Mouse (Mus musculus) liver, embryonic 16.5 days (tissue): Measurements from ENCODE around the gene Tmco4. TPM values are rescaled to one million over a fixed set of nuclear protein-coding genes. Genes with fewer than 3 reads are reported as not detected.
"Not testable (repeated sequence)": the region's sequence is repeated elsewhere in the genome, so short reads cannot be mapped to it uniquely, and the experiment has no call there.

Source experiments
- ATAC-seq: fragments of 200-750 bp; cut with Nextera tagmentation; 2 replicates; pipeline ENCODE4 v1.8.0; 2017; ENCODE audit warnings: low read depth, mild to moderate bottlenecking, moderate number of reproducible peaks, moderate library complexity
- H3K27ac ChIP-seq: fragments of 300-500 bp; sonication (generic); 2 replicates; pipeline ENCODE4 v1.5.1; 2014; ENCODE audit warnings: mild to moderate bottlenecking, low read length
- H3K27me3 ChIP-seq: fragments of 300-500 bp; sonication (generic); 2 replicates; pipeline ENCODE4 v1.6.1; 2014; ENCODE audit warnings: low read depth, low read length, mixed read lengths; ENCODE audit not compliant: control insufficient read depth, insufficient read depth
- H3K36me3 ChIP-seq: fragments of 300-500 bp; sonication (generic); 2 replicates; pipeline ENCODE4 v1.6.1; 2014; ENCODE audit warnings: mild to moderate bottlenecking; ENCODE audit not compliant: control insufficient read depth, insufficient read depth
- H3K4me1 ChIP-seq: fragments of 300-500 bp; sonication (generic); 2 replicates; pipeline ENCODE4 v1.6.1; 2014; ENCODE audit warnings: low read depth, low read length, mixed read lengths; ENCODE audit not compliant: control insufficient read depth
- H3K4me2 ChIP-seq: fragments of 300-500 bp; sonication (generic); 2 replicates; pipeline ENCODE4 v1.6.1; 2014; ENCODE audit warnings: low read depth, low read length, mixed read lengths
- H3K4me3 ChIP-seq: fragments of 300-500 bp; sonication (generic); 2 replicates; pipeline ENCODE4 v1.5.1; 2014; ENCODE audit warnings: low read depth, mild to moderate bottlenecking, low read length
- H3K9ac ChIP-seq: fragments of 300-500 bp; sonication (generic); 2 replicates; pipeline ENCODE4 v1.6.1; 2014; ENCODE audit warnings: low read depth, low read length
- H3K9me3 ChIP-seq: fragments of 300-500 bp; sonication (generic); replicated peaks from 2 replicates; pipeline ENCODE4 v1.6.1; 2016; ENCODE audit warnings: low read length; ENCODE audit not compliant: control insufficient read depth
- WGBS: fragments of 180-500 bp; shearing (Covaris S2); extraction: QIAGEN DNeasy Blood & Tissue Kit; methylation state at CpG from one replicate; pipeline ENCODE4 v1.1.7; 2014; ENCODE audit not compliant: insufficient replicate concordance; 5-methylcytosine and 5-hydroxymethylcytosine counted together
- polyA plus RNA-seq: library from polyadenylated mRNA; unstranded; fragments of >200 nt; fragmentation: Nextera tagmentation; extraction: Ambion mirVana; gene quantifications from 2 replicates; pipeline ENCODE4 v1.2.1, GENCODE M21; 2015

Gene Tmco4
- polyA plus RNA-seq, 1 experiment from 2014 or later = 4.0 TPM

DNA sequence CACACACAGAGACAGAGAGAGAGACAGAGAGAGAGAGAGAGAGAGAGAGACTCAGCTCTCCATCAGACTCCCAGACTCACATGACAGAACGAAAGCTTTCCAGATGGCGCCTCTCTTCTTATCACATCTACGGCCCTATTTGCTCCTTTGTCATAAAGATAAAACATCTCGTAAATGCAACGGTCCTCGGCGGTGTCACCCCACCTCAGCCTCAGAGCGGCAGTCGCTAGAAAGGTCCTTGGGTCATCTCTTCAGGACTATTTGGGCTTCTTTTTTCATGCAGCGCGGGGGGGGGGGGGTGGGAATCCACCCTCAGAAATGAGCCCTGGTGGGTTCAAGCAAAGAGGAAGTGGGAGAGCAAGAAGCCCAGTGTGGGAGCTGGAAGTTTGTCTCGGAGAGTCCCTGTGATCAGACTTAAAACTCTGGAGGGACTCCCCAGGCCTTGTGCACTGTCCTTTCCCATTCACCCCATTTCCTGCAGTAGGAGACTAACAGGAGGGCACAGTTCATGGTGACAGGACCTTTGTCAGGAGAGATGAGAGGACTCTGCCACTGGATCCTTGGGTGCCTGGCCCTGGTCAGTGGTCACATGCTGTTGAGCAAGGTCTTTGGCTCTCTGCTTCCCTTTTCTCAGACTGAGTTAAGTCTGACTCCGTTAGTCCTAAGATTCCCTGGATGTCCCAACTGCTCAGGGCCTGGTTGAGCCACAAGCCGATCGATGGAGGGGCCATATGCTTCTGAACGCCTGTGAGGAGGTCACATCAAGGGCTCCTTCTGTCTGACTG lies 3.7 kb upstream of the Tmco4 start:
- H3K4me3 ChIP-seq = no peak overlapping the region
- no peaks in the 10 kb centered on the region for H3K9me3 ChIP-seq
- WGBS = 37% methylated on average over 16 of the region's 16 CpGs
- H3K4me1 ChIP-seq = peaks cover 19% of the 10 kb centered on the region
- no peaks in the 10 kb centered on the region for H3K36me3 ChIP-seq
- H3K27ac ChIP-seq = no peak overlapping the region
- no peak overlapping the region for H3K9ac ChIP-seq
- H3K27me3 ChIP-seq = no peaks in the 10 kb centered on the region
- H3K4me2 ChIP-seq = no peak overlapping the region
- ATAC-seq = no peak

DNA sequence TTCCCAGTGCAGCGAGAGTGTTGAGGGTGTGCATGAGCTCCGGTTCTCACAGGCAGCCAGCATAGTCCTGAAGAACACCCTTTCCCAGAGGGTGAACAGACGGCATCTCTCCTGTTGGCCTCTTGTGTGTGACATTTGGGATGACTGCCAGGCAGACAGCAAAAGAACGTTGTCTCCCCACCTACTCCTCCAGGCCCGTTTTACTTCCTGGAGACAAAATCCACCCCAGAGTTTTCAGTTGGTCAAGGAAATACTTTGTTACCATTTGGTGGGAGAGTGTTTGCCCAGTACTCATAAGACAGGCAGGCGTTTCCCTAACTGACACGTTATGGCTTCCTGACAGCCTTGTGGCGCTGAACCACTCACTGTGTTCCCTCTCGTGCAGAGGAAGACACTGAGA lies 3.0 kb upstream of the Tmco4 start:
- H3K4me2 ChIP-seq = no peak overlapping the region
- H3K9ac ChIP-seq = no peak overlapping the region
- ATAC-seq = no peak
- H3K27me3 ChIP-seq = no peaks in the 10 kb centered on the region
- H3K4me1 ChIP-seq = peaks cover 21% of the 10 kb centered on the region
- H3K36me3 ChIP-seq = no peaks in the 10 kb centered on the region
- H3K4me3 ChIP-seq = no peak overlapping the region
- no peaks in the 10 kb centered on the region for H3K9me3 ChIP-seq
- H3K27ac ChIP-seq = no peak overlapping the region
- WGBS = 55% methylated on average over 9 of the region's 9 CpGs

DNA sequence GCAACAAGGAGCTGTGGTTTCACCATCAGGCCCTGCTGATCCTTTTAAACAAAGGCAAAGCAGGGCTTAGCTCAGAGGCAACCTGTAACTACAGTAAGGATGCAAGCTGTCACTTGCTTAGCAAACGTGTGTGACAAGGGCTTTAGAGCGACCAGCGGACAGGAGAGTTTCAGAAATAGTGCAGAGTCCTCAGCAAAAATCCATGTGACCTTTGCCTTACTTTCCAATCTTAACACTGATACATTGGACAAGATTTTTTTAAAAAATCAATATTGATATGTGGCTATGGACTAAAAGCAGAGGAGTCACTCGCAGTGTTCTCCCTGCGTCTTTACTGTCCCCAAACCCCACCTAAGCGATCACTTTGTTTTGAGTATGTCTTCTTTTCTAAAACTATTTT lies 1.3 kb upstream of the Tmco4 start:
- Histone ChIP-seq H3K4me2 (no peak overlapping the region), H3K4me1 (peaks cover 21% of the 10 kb centered on the region), H3K9ac (no peak overlapping the region), H3K27ac (peak overlapping the region; percentile 63; the same call in 1 of the 2 replicates), H3K36me3 (no peaks in the 10 kb centered on the region), H3K9me3 (no peaks in the 10 kb centered on the region), H3K4me3 (no peak overlapping the region), H3K27me3 (no peaks in the 10 kb centered on the region)
- 79% methylated on average over 6 of the region's 6 CpGs for WGBS
- no peak for ATAC-seq

DNA sequence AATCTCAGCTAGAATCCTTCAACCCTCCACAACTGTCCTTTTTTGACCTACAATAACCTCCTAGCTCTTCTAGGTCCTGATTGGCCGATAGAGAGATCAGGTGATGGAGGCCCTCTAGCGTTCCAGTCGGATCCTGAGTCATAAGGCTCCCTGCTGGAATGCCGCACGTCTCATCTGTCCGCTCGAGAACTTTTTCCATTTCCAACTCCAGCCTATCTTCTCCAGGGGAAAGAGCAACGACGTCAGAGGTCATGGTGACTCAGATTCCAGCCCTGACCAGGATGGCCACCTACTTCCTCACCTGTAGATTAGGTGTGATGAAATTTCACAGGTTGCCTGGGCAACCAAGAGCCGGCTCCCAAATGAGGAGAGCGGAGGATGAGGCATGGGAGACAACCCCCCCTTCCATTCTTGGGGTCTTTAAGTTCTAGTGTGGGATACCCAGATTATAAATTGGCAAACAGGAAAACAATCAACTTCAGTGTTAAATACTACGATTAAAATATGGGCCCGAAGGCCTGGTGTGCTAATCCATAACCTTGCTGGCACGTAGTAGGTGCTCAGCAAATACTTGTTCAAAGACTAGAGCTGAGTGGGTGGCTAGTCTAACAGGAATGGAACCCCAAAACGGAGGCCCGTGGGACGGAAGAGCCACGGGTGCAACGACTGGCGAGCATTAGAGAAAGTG lies 405 bp upstream of the Tmco4 start:
- Histone ChIP-seq H3K4me1 (peaks cover 21% of the 10 kb centered on the region), H3K4me3 (peak overlapping the region; percentile 76), H3K9ac (peak overlapping the region; percentile 73), H3K36me3 (no peaks in the 10 kb centered on the region), H3K27me3 (no peaks in the 10 kb centered on the region), H3K9me3 (no peaks in the 10 kb centered on the region), H3K27ac (peak overlapping the region; percentile 82), H3K4me2 (peak overlapping the region; percentile 74)
- peak; percentile 54 for ATAC-seq
- 13% methylated on average over 20 of the region's 20 CpGs for WGBS

DNA sequence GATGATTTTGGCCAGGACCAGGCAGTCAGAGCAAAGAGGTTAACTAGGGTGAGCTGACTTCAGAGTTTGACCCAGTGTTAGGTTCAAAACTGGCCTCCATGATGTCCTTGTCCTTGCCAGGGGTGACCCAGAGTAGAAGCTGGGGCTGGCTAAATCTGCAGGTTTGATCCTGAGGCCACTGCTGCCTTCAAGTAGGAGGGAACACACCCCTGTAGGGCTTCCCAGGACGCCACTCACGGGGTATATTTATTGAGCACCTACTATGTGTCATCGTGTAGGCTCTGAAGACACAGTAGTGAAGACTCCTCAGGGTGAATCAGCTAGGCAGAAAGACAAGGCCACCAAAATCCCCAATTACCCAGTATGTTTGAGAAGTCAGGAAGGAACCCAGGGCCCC lies 1.0 kb downstream of the Tmco4 start:
- no peaks in the 10 kb centered on the region for H3K9me3 ChIP-seq
- H3K4me3 ChIP-seq = peak overlapping the region; percentile 76
- no peak overlapping the region for H3K27ac ChIP-seq
- H3K9ac ChIP-seq = peak overlapping the region; percentile 73
- H3K36me3 ChIP-seq = no peaks in the 10 kb centered on the region
- peak overlapping the region; percentile 74 for H3K4me2 ChIP-seq
- H3K4me1 ChIP-seq = peaks cover 13% of the 10 kb centered on the region
- no peak for ATAC-seq
- H3K27me3 ChIP-seq = no peaks in the 10 kb centered on the region
- 37% methylated on average over 3 of the region's 3 CpGs for WGBS

DNA sequence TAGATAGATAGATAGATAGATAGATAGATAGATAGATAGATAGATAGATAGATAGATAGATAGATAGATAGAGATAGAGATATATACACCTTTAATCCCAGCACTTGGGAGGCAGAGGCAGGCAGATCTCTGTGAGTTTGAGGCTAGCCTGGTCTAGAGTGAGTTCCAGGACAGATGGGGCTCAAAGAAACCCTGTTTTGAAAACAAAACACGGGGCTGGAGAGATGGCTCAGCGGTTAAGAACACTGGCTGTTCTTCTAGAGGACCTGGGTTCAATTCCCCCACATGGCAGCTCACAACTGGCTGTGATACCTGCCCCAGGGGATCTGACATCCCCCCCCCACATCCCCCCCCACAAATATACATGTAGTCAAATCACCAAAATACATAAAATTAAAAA lies 1.9 kb downstream of the Tmco4 start:
- not testable (repeated sequence) for H3K27me3 ChIP-seq, H3K4me3 ChIP-seq, H3K36me3 ChIP-seq, ATAC-seq, H3K9me3 ChIP-seq, H3K27ac ChIP-seq, H3K4me2 ChIP-seq, H3K9ac ChIP-seq, H3K4me1 ChIP-seq
- 66% methylated on average over 2 of the region's 2 CpGs for whole genome bisulfite sequencing

DNA sequence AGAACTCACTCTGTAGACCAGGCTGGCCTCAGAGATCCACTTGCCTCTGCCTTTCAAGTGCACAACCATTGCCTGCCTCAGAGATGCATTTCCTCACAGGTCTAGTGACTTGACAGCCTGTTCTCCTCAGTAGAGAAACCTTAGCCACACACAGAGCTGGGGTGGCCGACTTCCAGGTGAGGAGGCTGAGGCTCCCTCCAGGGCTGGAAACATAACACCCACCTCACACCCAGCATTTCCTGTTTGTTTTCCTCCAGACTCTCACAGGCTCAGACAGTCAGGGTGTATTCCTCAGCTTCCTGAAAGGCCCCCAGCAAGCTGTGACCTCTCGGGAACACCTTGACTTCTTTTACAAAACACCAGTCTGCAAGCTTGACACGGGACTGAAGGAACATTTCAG lies 2.5 kb downstream of the Tmco4 start:
- no peak overlapping the region for H3K9ac ChIP-seq
- H3K9me3 ChIP-seq = no peaks in the 10 kb centered on the region
- H3K27ac ChIP-seq = no peak overlapping the region

DNA sequence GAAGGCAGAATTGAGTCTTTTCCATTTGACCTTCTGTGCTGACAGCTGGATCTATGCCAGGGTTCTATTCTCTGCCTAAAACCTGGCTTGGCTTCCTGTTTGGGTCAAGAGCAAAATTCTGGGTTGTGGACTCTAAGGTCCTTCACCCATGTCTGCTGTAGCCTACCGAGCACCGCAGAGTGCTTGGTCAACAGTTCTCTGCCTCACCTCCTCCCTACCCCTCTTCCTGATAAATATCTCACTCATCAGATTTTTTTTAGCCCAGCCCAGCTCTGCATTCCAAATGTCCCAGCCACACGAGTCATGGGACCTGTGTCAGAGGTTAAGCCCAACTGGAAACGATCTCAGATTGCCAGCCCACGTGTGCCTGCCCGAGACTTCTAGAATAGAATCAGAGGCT lies 3.4 kb downstream of the Tmco4 start:
- ATAC-seq = no peak
- Histone ChIP-seq H3K4me2 (no peak overlapping the region), H3K36me3 (no peaks in the 10 kb centered on the region), H3K9me3 (no peaks in the 10 kb centered on the region), H3K4me3 (no peak overlapping the region), H3K27ac (no peak overlapping the region), H3K9ac (no peak overlapping the region), H3K27me3 (no peaks in the 10 kb centered on the region), H3K4me1 (peaks cover 7% of the 10 kb centered on the region; the same call in 1 of the 2 replicates)
- 63% methylated on average over 6 of the region's 6 CpGs for WGBS

More for the DNA sequence above, 2.5 kb downstream of the Tmco4 start:
- Histone ChIP-seq H3K27me3 (no peaks in the 10 kb centered on the region), H3K4me3 (no peak overlapping the region), H3K4me2 (no peak overlapping the region), H3K36me3 (no peaks in the 10 kb centered on the region), H3K4me1 (peaks cover 7% of the 10 kb centered on the region; the same call in 1 of the 2 replicates)
- 43% methylated on average over 3 of the region's 3 CpGs for WGBS
- no peak for ATAC-seq

DNA sequence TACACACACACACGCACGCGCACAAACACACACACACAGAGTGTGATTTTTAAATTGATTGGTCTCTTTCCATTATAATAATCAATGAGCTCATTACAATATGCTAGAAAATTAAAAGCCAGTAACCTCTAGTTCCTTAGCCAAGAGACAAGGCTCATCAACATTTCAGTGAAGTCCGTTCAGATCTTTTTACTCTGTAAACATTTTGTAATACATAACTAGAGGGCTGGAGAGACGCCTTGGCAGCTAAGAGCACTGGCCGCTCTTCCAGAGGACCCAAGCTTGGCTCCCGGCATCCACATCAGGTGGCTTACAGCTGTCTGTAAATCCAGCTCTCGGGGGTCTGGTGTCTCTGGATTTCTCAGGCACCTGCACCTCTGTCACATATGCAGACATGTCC lies 7.3 kb downstream of the Tmco4 start:
- no peak for ATAC-seq
- no peak overlapping the region for H3K4me3 ChIP-seq
- H3K9ac ChIP-seq = no peak overlapping the region
- no peaks in the 10 kb centered on the region for H3K27me3 ChIP-seq
- no peak overlapping the region for H3K27ac ChIP-seq
- no peaks in the 10 kb centered on the region for H3K36me3 ChIP-seq
- H3K4me1 ChIP-seq = no peaks in the 10 kb centered on the region
- 73% methylated on average over 8 of the region's 8 CpGs for WGBS
- H3K9me3 ChIP-seq = no peaks in the 10 kb centered on the region
- no peak overlapping the region for H3K4me2 ChIP-seq
